Mouse (Mus musculus): ENCODE measurements around the gene Ephx1.

Gene Ephx1

GRCm38 (mm10) chr1:180979484-180980251 is 41.0 kb downstream of the Ephx1 start:
- no peak for ATAC-seq (ENCODE audit: insufficient number of reproducible peaks, low FRiP score, low TSS enrichment)

- ATAC-seq (ENCODE audit: insufficient number of reproducible peaks, low FRiP score, low TSS enrichment) = no peak
These were observed 44.5 kb downstream of the Ephx1 start for GRCm38 (mm10) chr1:180976110-180976679.

GRCm38 (mm10) chr1:180974126-180974746 is 46.5 kb downstream of the Ephx1 start:
- ATAC-seq (ENCODE audit: insufficient number of reproducible peaks, low FRiP score, low TSS enrichment) = no peak

- no peak for ATAC-seq (ENCODE audit: insufficient number of reproducible peaks, low FRiP score, low TSS enrichment)
These were observed 47.8 kb downstream of the Ephx1 start for GRCm38 (mm10) chr1:180972941-180973340.

GRCm38 (mm10) chr1:180967261-180967660 is 53.4 kb downstream of the Ephx1 start:
- no peak for ATAC-seq (ENCODE audit: insufficient number of reproducible peaks, low FRiP score, low TSS enrichment)

GRCm38 (mm10) chr1:180966542-180966941 is 54.2 kb downstream of the Ephx1 start:
- ATAC-seq (ENCODE audit: insufficient number of reproducible peaks, low FRiP score, low TSS enrichment) = no peak

GRCm38 (mm10) chr1:180965786-180966185 is 54.9 kb downstream of the Ephx1 start:
- no peak for ATAC-seq (ENCODE audit: insufficient number of reproducible peaks, low FRiP score, low TSS enrichment)

- ATAC-seq (ENCODE audit: insufficient number of reproducible peaks, low FRiP score, low TSS enrichment) = no peak
These were observed 61.9 kb downstream of the Ephx1 start for GRCm38 (mm10) chr1:180958797-180959196.

GRCm38 (mm10) chr1:180957989-180958388 is 62.7 kb downstream of the Ephx1 start:
- no peak for ATAC-seq (ENCODE audit: insufficient number of reproducible peaks, low FRiP score, low TSS enrichment)

- no peak for ATAC-seq (ENCODE audit: insufficient number of reproducible peaks, low FRiP score, low TSS enrichment)
These were observed 63.7 kb downstream of the Ephx1 start for GRCm38 (mm10) chr1:180956973-180957381.

GRCm38 (mm10) chr1:180956401-180956800 is 64.3 kb downstream of the Ephx1 start:
- no peak for ATAC-seq (ENCODE audit: insufficient number of reproducible peaks, low FRiP score, low TSS enrichment)

GRCm38 (mm10) chr1:180952808-180953207 is 67.9 kb downstream of the Ephx1 start:
- no peak for ATAC-seq (ENCODE audit: insufficient number of reproducible peaks, low FRiP score, low TSS enrichment)

- ATAC-seq (ENCODE audit: insufficient number of reproducible peaks, low FRiP score, low TSS enrichment) = no peak
These were observed 68.5 kb downstream of the Ephx1 start for GRCm38 (mm10) chr1:180952085-180952746.

GRCm38 (mm10) chr1:180946448-180946847 is 74.3 kb downstream of the Ephx1 start:
- ATAC-seq (ENCODE audit: insufficient number of reproducible peaks, low FRiP score, low TSS enrichment) = no peak

- no peak for ATAC-seq (ENCODE audit: insufficient number of reproducible peaks, low FRiP score, low TSS enrichment)
These were observed 75.4 kb downstream of the Ephx1 start for GRCm38 (mm10) chr1:180945001-180945980.

GRCm38 (mm10) chr1:180944553-180944952 is 76.2 kb downstream of the Ephx1 start:
- ATAC-seq (ENCODE audit: insufficient number of reproducible peaks, low FRiP score, low TSS enrichment) = no peak

GRCm38 (mm10) chr1:180943896-180944295 is 76.8 kb downstream of the Ephx1 start:
- no peak for ATAC-seq (ENCODE audit: insufficient number of reproducible peaks, low FRiP score, low TSS enrichment)

- no peak for ATAC-seq (ENCODE audit: insufficient number of reproducible peaks, low FRiP score, low TSS enrichment)
These were observed 77.6 kb downstream of the Ephx1 start for GRCm38 (mm10) chr1:180943032-180943644.

Data from cerebellum, adult (tissue).